Comparison of ENCODE assay signal across 26 mouse cellular contexts in the genomic region with DNA sequence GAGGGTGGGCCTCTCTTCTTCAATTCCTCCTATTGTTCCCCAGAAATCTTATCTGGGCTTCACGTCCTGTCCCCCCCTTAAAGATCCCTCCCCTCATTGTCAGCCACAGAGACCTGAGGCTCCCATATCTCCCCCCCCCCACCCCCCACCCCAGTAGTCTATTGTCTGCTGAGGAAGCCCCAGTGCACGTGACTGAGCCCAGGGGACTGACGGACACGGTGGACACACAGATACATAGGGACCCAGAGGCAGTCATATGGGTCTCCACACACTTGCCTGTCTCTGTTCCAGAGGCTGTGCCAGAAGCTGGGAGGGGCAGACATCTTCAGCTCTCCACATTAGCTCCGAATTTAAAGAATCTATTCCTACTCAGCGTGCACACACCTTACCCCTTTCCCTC. TPM values are rescaled to one million over a fixed set of nuclear protein-coding genes. Genes with fewer than 3 reads are reported as not detected.
DNase-seq lines count a peak whose midpoint lies in the region; ATAC-seq and TF ChIP-seq lines count a peak whose summit lies in the region.
"Had no signal": no experiment of that assay in that cellular context is flagged by ENCODE, and none has a peak within 500 bp of the region (broad histone marks: within the 10 kb centered on the region; RNA-seq: fewer than 3 reads in every experiment).

No protein-coding gene starts in this region.

- H3K4me2 ChIP-seq in heart, embryonic 12.5 days, result peak overlapping the region; percentile 44; the same call in 1 of the 2 replicates
- H3K4me2 ChIP-seq in heart, embryonic 16.5 days (ENCODE audit: low read depth, low read length), result peak overlapping the region; percentile 17; the same call in 1 of the 2 replicates
- H3K4me2 ChIP-seq in forebrain, embryonic 14.5 days (ENCODE audit: low read length), result no peak overlapping the region
- H3K4me2 ChIP-seq: forebrain, embryonic 15.5 days; lung, embryonic 14.5 days; midbrain, embryonic 15.5 days; neural tube, embryonic 15.5 days had no signal

- peaks cover 41% of the 10 kb centered on the region for H3K4me1 ChIP-seq in heart, embryonic 12.5 days (replicated peaks)
- peaks cover 19% of the 10 kb centered on the region for H3K4me1 ChIP-seq in heart, embryonic 16.5 days (ENCODE audit: control insufficient read depth, insufficient read depth, low read length)
- H3K4me1 ChIP-seq in forebrain, embryonic 14.5 days (ENCODE audit: control insufficient read depth, insufficient read depth, low read length), result peaks cover 9% of the 10 kb centered on the region

- no peak for TF ChIP-seq CTCF in layer of hippocampus, adult 2 months (conservative IDR thresholded peaks at IDR 0.05)

- H3K27ac ChIP-seq in layer of hippocampus, adult 2 months, result peak overlapping the region; percentile 89
- H3K27ac ChIP-seq in heart, embryonic 12.5 days (ENCODE audit: poor library complexity, severe bottlenecking), result no peak overlapping the region
- no peak overlapping the region for H3K27ac ChIP-seq in heart, embryonic 16.5 days (ENCODE audit: low read length)
- H3K27ac ChIP-seq in forebrain, embryonic 14.5 days (ENCODE audit: low read depth, low read length), result no peak overlapping the region
- H3K27ac ChIP-seq: forebrain, embryonic 15.5 days; liver, embryonic 14.5 days; midbrain, embryonic 10.5 days; midbrain, embryonic 15.5 days; neural tube, embryonic 15.5 days had no signal

- no peak for ATAC-seq in heart, embryonic 12.5 days (ENCODE audit: insufficient number of reproducible peaks, low FRiP score)
- no peak for ATAC-seq in heart, embryonic 16.5 days (replicated peaks; ENCODE audit: extremely low read depth, insufficient read depth, low FRiP score)
- ATAC-seq in forebrain, embryonic 14.5 days, result no peak
- ATAC-seq: CD4-positive, CD25-positive, alpha-beta regulatory T cell, adult 4 months; forebrain, embryonic 15.5 days; hindbrain, embryonic 16.5 days; midbrain, embryonic 15.5 days had no signal

- H3K4me3 ChIP-seq in layer of hippocampus, adult 2 months, result no peak overlapping the region
- no peak overlapping the region for H3K4me3 ChIP-seq in heart, embryonic 12.5 days
- H3K4me3 ChIP-seq in heart, embryonic 16.5 days (ENCODE audit: low read length), result peak overlapping the region; percentile 27
- no peak overlapping the region for H3K4me3 ChIP-seq in forebrain, embryonic 14.5 days (ENCODE audit: low read depth, low read length)
- H3K4me3 ChIP-seq: forebrain, embryonic 15.5 days; midbrain, embryonic 10.5 days; midbrain, embryonic 15.5 days; neural tube, embryonic 15.5 days had no signal

- H3K36me3 ChIP-seq in heart, embryonic 12.5 days, result peaks cover 5% of the 10 kb centered on the region
- H3K36me3 ChIP-seq in heart, embryonic 16.5 days (ENCODE audit: control insufficient read depth, insufficient read depth), result no peaks in the 10 kb centered on the region
- no peaks in the 10 kb centered on the region for H3K36me3 ChIP-seq in forebrain, embryonic 14.5 days (ENCODE audit: control insufficient read depth, insufficient read depth, low read length)
- H3K36me3 ChIP-seq: midbrain, embryonic 15.5 days had no signal

- WGBS in heart, embryonic 12.5 days, result 51% methylated on average over 6 of the region's 6 CpGs
- WGBS in heart, embryonic 16.5 days, result 60% methylated on average over 6 of the region's 6 CpGs
- WGBS in forebrain, embryonic 14.5 days, result 62% methylated on average over 6 of the region's 6 CpGs

- peak; percentile 10 for DNase-seq in gastrocnemius, postnatal 14 days
- no peak for DNase-seq in gastrocnemius, adult 8-10 months (ENCODE audit: low spot score in 2 of 2)
- no peak for DNase-seq in layer of hippocampus, adult 2 months (ENCODE audit: low spot score in 2 of 2)
- DNase-seq in layer of hippocampus, adult 9-10 months (ENCODE audit: low spot score), result no peak
- DNase-seq in forebrain, embryonic 14.5 days (ENCODE audit: low spot score), result no peak
- DNase-seq: adrenal gland, postnatal 25 days; cerebellum, adult 2 months; cerebellum, postnatal 25 days; gastrocnemius, postnatal 25 days; kidney, adult 2 months; kidney, postnatal 36 days; layer of hippocampus, postnatal 36 days; left cerebral cortex, postnatal 4 days; lung, embryonic 14.5 days; right cerebral cortex, postnatal 25 days; thymus, adult 18-20 months; thymus, postnatal 25 days had no signal

- peaks cover 87% of the 10 kb centered on the region for H3K27me3 ChIP-seq in heart, embryonic 12.5 days (replicated peaks)
- peaks cover 71% of the 10 kb centered on the region for H3K27me3 ChIP-seq in heart, embryonic 16.5 days (ENCODE audit: control insufficient read depth, insufficient read depth, low read length)
- peaks cover 43% of the 10 kb centered on the region for H3K27me3 ChIP-seq in forebrain, embryonic 14.5 days (replicated peaks; ENCODE audit: control insufficient read depth, insufficient read depth, low read length)

- 0 out of 2 replicates have a peak, but pooled peaks cover 1% of the 10 kb centered on the region for H3K9me3 ChIP-seq in heart, embryonic 12.5 days (replicated peaks)
- no peaks in the 10 kb centered on the region for H3K9me3 ChIP-seq in heart, embryonic 16.5 days (replicated peaks; ENCODE audit: control insufficient read depth, low read length)
- no peaks in the 10 kb centered on the region for H3K9me3 ChIP-seq in forebrain, embryonic 14.5 days (replicated peaks; ENCODE audit: control insufficient read depth, low read length)
- H3K9me3 ChIP-seq: forebrain, embryonic 15.5 days; midbrain, embryonic 10.5 days; midbrain, embryonic 15.5 days; neural tube, embryonic 15.5 days had no signal

- intact Hi-C loops in gastrocnemius, postnatal 14 days (cut with DNase I; ENCODE audit: low total_unique reads), result no loop called here

- H3K9ac ChIP-seq in heart, embryonic 12.5 days, result no peak overlapping the region
- no peak overlapping the region for H3K9ac ChIP-seq in heart, embryonic 16.5 days (ENCODE audit: low read length)
- no peak overlapping the region for H3K9ac ChIP-seq in forebrain, embryonic 14.5 days (ENCODE audit: low read length)
- H3K9ac ChIP-seq: forebrain, embryonic 15.5 days; liver, embryonic 14.5 days; lung, embryonic 14.5 days; midbrain, embryonic 15.5 days; neural tube, embryonic 15.5 days had no signal

RNA-seq across cellular contexts. Expression of a gene that starts 1.1 kb away (rescaled TPM):
- total RNA-seq in gastrocnemius, postnatal 14 days (2021), result 1 to 10 TPM; 3.7 to 7.6 TPM
- total RNA-seq in gastrocnemius, adult 8-10 months (2022), result 1 to 10 TPM; 1.8 to 4.1 (median 2.7) TPM
- 10 to 100 TPM; 21.9 to 25.4 TPM for total RNA-seq in layer of hippocampus, adult 2 months (2021)
- 20.2 and 21.0 TPM in 2 replicates for polyA plus RNA-seq in heart, embryonic 12.5 days (2016; fragmentation: Nextera tagmentation; extraction: Ambion mirVana)
- polyA plus RNA-seq in heart, embryonic 16.5 days (2015; fragmentation: Nextera tagmentation; extraction: Ambion mirVana), result 16.2 and 17.6 TPM in 2 replicates
- polyA plus RNA-seq in forebrain, embryonic 14.5 days (2014; fragmentation: Nextera tagmentation; extraction: Ambion mirVana), result 0.69 and 0.95 TPM in 2 replicates

RNA-seq across cellular contexts. Expression of a gene that starts 8.3 kb away (rescaled TPM):
- total RNA-seq in gastrocnemius, postnatal 14 days (2021), result 10 to 100 TPM; 13.9 to 14.4 TPM
- total RNA-seq in gastrocnemius, adult 8-10 months (2022), result 10 to 100 TPM in 1 of 4 experiments, 1 to 10 TPM in 3; 7.1 to 12.1 (median 9.0) TPM
- 100 to 1,000 TPM; 395 to 408 TPM for total RNA-seq in layer of hippocampus, adult 2 months (2021)
- 21.3 and 23.1 TPM in 2 replicates for polyA plus RNA-seq in heart, embryonic 12.5 days (2016; fragmentation: Nextera tagmentation; extraction: Ambion mirVana)
- polyA plus RNA-seq in heart, embryonic 16.5 days (2015; fragmentation: Nextera tagmentation; extraction: Ambion mirVana), result 26.0 and 27.0 TPM in 2 replicates
- polyA plus RNA-seq in forebrain, embryonic 14.5 days (2014; fragmentation: Nextera tagmentation; extraction: Ambion mirVana), result 21.4 and 22.9 TPM in 2 replicates

RNA-seq across cellular contexts. Expression of a gene that starts 14.0 kb away (rescaled TPM):
- total RNA-seq in gastrocnemius, postnatal 14 days (2021), result 10 to 100 TPM; 22.2 to 24.8 TPM
- 10 to 100 TPM; 22.1 to 27.1 (median 23.2) TPM for total RNA-seq in gastrocnemius, adult 8-10 months (2022)
- total RNA-seq in layer of hippocampus, adult 2 months (2021), result 100 to 1,000 TPM; 227 to 255 TPM
- polyA plus RNA-seq in heart, embryonic 12.5 days (2016; fragmentation: Nextera tagmentation; extraction: Ambion mirVana), result 74.3 and 75.1 TPM in 2 replicates
- 69.9 and 72.5 TPM in 2 replicates for polyA plus RNA-seq in heart, embryonic 16.5 days (2015; fragmentation: Nextera tagmentation; extraction: Ambion mirVana)
- polyA plus RNA-seq in forebrain, embryonic 14.5 days (2014; fragmentation: Nextera tagmentation; extraction: Ambion mirVana), result 148 and 187 TPM in 2 replicates

RNA-seq across cellular contexts. Expression of a gene that starts 16.5 kb away (rescaled TPM):
- total RNA-seq in gastrocnemius, postnatal 14 days (2021), result 1 to 10 TPM; 1.5 to 1.9 TPM
- under 1 TPM; 0.29 to 0.70 (median 0.38) TPM for total RNA-seq in gastrocnemius, adult 8-10 months (2022)
- 100 to 1,000 TPM; 116 to 123 TPM for total RNA-seq in layer of hippocampus, adult 2 months (2021)
- polyA plus RNA-seq in heart, embryonic 12.5 days (2016; fragmentation: Nextera tagmentation; extraction: Ambion mirVana), result 1.9 and 2.4 TPM in 2 replicates
- 3.4 and 6.5 TPM in 2 replicates for polyA plus RNA-seq in heart, embryonic 16.5 days (2015; fragmentation: Nextera tagmentation; extraction: Ambion mirVana)
- polyA plus RNA-seq in forebrain, embryonic 14.5 days (2014; fragmentation: Nextera tagmentation; extraction: Ambion mirVana), result 30.7 and 46.8 TPM in 2 replicates

RNA-seq across cellular contexts. Expression of a gene that starts 29.8 kb away (rescaled TPM):
- total RNA-seq in gastrocnemius, postnatal 14 days (2021), result 1 to 10 TPM; 6.3 to 7.6 TPM
- total RNA-seq in gastrocnemius, adult 8-10 months (2022), result 1 to 10 TPM; 7.6 to 8.8 (median 8.4) TPM
- 10 to 100 TPM; 98.0 to 98.6 TPM for total RNA-seq in layer of hippocampus, adult 2 months (2021)
- polyA plus RNA-seq in heart, embryonic 12.5 days (2016; fragmentation: Nextera tagmentation; extraction: Ambion mirVana), result 29.7 and 31.5 TPM in 2 replicates
- 26.3 and 27.2 TPM in 2 replicates for polyA plus RNA-seq in heart, embryonic 16.5 days (2015; fragmentation: Nextera tagmentation; extraction: Ambion mirVana)
- 15.3 and 17.4 TPM in 2 replicates for polyA plus RNA-seq in forebrain, embryonic 14.5 days (2014; fragmentation: Nextera tagmentation; extraction: Ambion mirVana)

Comparison
In these comparisons a context has a peak if more than half of its experiments do, and no peak if none do; other contexts are left out.
1. RNA of a gene that starts 8.3 kb away (total RNA-seq): 395 to 408 TPM in layer of hippocampus, adult 2 months; 13.9 to 14.4 TPM in gastrocnemius, postnatal 14 days and 7.1 to 12.1 TPM in gastrocnemius, adult 8-10 months; every median in the first group is over 10 times any median in the second.
2. RNA of a gene that starts 14.0 kb away (total RNA-seq): 227 to 255 TPM in layer of hippocampus, adult 2 months; 22.2 to 24.8 TPM in gastrocnemius, postnatal 14 days and 22.1 to 27.1 TPM in gastrocnemius, adult 8-10 months; every median in the first group is over 4 times any median in the second.